Mouse (Mus musculus): ENCODE measurements around the gene Syt13.

The Syt13 gene

DNA sequence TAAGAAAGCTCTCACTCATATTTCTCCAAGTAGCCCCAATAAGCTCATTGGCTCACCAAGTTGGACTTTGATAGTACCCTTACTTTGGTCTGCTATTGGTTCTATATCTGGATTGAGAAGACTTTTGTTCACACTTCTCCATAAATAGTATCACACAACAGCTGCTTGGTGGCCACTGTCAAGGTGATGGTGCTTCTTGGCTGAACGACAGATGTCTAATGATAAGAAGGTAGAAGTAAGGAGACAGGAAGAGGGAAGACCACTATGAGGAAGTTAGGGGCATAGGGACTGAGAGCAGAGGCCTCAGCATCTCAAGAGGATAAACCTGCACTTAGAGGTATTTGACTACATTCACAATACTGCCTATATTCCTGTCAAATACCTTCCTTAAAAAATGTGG is 49.4 kb downstream of the Syt13 start:
- no peak for DNase-seq (ENCODE audit: low spot score)

DNA sequence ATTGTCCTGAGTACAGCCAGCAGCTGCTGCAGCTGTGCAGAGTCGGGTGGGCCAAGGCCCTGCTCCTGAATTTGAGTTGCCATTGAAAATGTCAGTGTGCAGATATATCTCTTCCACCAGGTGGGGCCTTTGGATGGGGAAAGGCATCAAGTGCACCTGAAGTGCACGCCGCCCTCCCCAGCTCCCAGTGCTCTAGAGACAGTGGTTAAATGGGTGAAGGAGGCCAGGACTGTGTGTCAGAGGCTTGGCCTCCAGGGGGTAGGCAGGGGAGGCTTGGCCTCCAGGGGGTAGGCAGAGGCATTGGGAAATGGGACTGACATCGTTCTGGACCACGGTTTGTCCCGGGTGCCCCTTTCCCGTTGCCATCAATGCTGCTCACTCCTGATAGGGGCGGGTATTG is 51.4 kb downstream of the Syt13 start:
- DNase-seq (ENCODE audit: low spot score) = no peak

DNA sequence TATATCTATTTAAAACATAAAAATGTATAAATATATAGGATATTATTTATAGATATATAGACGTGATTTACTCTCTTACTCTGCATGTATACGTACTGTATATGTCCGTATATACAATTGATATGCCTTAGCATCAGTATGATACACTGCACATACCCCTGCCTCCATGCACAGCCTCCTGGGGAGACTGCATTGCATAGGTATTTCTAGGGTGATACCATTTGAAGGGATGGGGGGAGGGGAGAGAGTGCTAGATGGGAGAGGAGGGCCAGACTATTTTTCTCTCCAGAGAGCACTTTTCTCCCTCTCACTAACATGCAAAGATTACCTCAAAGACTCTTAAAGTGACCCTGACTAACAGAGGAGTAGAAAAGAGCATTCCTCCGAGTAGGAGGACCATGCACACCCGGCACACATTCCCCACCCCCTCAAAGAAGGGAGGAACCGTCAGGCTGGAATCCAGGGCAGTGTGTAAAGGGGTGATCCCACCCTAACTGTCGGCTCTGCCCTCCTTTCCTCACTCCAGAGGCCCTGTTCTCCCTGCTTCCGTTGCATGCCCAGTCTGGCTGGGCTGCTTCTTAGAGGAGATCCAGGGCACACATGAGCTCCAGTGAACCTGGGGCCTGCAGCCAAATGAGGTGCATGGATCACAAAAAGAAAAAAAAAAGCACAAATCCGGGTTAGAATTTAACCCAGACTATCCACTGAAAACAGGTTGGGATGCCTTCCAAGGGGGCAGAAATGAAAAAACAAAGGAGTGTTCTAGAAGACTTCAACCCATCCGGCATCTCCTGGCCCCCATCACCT is 52.3 kb downstream of the Syt13 start:
- DNase-seq (ENCODE audit: low spot score) = no peak

DNA sequence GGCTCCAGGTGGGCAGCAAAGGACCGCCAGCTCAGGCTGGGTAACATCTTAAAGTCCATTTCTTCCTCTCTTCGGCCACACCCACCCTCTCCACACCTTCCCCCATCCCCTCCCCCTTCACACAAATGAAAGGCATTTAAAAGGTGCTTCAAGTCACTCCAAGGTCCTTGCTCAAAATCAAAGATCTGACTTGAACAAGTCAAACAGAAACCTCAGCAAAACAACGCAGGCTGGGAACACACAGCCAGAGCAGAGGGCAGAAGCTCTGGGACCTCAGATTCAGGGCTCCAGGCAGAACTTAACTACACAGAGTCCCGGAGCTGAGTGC is 52.9 kb downstream of the Syt13 start:
- DNase-seq (ENCODE audit: low spot score) = no peak

DNA sequence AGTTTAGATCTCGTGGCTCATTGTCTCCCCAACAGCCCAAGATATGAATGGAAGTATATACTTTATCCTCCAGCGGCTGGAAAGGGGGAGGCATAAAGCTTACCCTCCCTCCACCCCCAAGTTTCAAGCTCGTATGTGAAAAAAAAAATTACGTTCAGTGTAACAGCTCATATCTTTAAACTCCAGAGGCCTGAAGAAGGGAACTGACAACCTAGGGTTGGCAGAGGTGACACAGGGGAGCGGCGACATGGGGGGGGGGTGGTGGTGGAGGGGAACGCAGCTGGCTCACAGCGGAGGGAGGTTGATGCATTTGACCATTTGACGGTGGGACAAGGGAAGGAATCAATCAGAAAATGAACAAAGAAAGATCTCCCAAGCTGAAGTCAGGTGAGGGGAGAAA is 56.2 kb downstream of the Syt13 start:
- DNase-seq (ENCODE audit: low spot score) = no peak

DNA sequence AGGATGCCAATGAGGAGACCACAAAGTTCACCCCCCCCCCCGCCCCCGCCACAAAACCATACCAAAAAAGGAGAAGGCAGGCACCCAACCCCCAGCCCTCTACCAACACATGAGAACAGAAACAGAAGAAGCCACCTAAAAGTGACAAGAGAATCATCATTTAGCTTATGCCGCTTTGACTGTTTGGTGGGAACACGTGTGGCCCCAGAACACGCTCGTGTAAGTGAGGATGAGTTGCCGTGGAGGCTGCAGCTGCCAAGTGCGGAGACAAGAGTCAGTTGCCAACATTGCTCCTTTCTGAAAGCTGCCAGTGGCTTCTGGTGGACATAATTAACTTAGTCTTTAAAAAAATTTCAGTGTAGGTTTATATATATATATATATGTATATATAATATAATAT is 56.6 kb downstream of the Syt13 start:
- DNase-seq (ENCODE audit: low spot score) = no peak

DNA sequence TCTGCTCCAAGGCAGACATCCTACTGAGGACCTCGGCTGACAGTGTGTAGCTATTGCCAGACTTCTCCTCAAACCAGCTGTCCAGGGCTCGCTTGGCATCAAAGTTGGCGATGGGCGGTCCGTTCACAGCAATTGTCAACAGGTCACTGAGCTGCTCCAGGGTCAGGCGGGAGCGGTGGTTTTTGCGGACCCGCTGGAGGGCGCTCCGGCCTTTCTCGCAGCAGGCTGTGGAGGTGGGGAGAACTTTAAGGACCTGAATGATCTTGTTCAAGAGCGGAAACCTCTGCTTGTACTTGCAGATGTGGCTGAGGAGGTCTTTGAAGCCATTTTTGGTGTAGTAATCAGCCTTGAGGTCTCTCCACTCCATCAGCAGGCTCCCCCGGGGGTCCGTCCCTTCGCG is 57.2 kb downstream of the Syt13 start:
- no peak for DNase-seq (ENCODE audit: low spot score)

DNA sequence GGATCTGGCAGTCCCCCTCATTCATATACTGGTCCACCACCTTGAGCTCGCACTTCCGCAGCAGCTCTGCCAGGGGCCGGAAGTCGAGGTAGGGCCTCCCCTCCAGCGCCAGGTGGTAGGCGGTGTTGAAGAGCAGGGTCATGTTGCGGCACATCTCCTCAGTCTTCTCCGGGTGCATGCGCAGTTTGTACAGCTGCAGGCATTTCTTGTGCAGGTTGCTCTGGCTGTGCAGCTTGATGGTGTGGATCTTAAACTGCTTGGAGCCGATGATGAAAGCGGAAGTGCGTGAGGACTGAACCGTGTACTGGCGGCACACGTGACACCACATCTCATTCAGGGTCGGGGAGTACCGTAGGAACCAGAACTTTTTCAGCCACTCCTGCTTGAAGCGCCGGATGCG is 58.7 kb downstream of the Syt13 start:
- no peak for DNase-seq (ENCODE audit: low spot score)

DNA sequence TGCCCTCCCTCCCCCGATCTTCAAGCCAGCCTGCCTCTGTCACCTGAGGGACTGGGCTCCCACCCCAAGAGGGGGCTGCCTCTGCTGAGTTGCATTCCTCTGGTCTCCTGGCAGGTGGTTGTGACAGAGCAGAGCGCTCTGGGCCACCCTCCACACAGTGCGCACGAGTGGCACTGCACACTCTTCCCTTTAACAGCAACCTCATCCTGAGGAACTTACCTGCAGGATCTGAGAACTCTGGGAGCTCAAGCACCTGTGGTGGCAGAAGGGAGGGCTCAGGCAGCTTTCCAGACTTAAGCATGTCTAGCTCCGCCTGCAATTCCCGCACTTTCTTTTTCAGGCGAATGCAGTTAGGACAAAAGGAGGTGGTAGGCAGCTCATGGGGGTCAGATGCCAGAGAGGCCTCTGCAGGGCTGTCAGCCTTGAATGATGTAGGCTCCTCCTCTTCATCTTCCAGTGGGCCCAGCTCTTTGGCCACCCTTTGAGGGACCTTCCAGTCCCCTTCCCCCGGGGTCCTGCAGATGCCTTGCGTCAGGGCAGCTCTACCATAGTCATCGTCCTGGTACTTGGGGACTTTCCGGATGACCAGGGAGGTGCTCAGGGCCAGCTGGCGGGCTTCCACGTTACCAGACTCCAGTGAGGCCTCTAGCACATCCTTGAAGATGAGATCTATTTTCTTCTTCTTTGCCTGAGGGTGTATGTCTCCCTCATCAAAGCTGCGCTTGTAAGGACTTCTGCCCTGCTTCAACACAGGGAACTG is 60.3 kb downstream of the Syt13 start:
- no peak for DNase-seq (ENCODE audit: low spot score)

DNA sequence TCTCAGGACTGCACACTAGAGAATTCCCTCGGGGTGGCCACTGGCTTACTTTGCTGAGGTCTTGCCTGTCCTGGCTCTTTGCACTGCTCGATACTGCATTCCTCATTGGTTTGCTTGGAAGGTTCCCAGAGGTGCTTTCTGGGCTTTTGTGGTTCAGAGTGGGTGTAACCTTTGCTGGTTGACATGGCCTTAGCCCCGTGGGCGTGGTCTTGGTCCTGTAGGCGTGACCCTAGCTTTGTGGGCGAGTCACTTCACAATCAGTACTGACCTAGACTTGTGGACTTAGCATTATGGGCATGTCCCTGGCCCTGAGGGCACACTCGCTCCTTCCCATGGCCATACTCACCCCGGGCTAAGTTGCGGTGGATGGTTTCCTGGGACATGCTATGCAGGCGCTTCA is 65.3 kb downstream of the Syt13 start:
- DNase-seq (ENCODE audit: low spot score) = no peak

DNA sequence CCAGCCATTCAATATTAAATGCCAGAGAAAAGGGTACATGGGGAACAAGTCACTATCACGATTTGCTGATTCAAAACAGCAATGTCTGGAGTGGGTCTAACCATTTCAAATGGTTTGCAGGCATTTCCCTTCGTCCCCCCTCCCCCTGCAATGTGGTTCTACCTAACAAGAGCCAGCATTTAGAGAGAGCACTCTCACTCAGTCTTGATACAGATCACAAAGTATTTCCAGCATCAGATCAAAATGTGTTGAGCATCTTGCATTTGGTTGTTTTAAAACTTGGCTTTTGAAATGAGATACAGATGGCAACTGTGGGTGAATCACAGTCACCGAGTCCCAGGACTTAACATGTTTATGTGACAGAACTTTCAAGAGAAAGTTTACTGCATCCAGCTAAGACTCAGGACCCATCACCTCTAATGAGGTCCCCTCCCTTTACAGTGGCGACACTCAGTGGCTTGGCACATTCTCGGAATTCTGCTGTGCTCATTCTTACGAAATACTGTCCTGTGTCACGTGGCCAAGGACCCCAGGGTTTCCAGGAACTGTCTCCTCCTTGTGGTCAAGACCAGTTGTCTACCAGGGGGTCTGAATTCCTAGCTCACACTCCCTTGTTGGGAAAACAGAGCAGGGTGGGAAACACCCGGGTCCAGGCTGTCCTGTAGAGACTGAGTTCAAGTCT is 67.8 kb downstream of the Syt13 start:
- DNase-seq (ENCODE audit: low spot score) = no peak

DNA sequence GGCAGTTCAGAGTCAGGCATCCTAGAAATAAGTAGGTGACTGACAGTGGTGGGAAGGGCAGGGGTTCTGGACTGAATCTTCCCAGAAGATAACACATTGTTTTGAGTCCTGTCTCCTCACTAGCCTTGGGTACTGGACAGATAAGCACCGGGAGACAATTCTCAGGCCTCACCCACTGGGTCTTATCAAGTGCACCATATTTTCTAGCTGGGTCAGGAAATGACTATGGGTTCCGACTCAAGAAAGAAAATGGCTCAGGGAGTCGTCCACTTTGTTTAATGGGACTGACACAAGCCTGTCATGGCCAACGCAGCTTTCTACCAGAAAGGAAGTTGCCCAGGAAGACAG is 68.3 kb downstream of the Syt13 start:
- DNase-seq (ENCODE audit: low spot score) = no peak

DNA sequence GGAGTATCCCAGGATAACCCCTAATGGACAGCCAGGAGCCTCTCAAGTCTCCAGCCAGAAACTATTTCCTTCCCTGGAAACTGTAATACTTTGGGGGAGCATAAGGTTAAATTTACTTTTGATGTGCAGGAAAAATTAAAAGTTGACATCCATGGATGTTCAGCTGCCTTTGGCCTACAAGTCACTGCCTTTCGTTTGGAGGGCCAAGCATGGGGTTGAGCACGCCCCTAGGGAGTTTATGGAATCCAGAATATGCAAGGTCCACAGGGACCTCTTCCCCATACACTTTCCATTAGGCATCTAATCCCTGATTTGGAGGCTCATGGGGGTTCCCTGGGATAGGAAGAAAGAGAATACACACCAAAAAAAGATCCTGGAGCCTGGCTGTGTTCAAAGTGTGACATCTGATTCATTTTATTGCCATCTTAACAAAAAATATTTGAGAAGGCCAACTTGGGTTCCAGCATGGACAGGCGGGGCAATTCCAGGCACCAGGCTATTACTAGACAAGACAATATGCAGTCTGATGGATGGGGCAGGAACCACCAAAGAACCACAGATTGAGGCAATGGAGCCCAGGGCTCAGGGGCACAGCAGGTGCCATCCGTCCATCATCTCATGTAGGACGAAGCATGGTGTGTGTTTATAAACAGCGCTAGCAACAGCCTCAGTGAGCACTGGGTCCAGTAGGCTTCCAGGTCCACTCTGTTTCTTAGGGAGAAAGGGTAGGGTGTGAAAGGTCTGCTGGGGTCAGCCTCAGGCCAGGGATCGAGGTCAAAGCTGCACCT is 69.6 kb downstream of the Syt13 start:
- no peak for DNase-seq (ENCODE audit: low spot score)

DNA sequence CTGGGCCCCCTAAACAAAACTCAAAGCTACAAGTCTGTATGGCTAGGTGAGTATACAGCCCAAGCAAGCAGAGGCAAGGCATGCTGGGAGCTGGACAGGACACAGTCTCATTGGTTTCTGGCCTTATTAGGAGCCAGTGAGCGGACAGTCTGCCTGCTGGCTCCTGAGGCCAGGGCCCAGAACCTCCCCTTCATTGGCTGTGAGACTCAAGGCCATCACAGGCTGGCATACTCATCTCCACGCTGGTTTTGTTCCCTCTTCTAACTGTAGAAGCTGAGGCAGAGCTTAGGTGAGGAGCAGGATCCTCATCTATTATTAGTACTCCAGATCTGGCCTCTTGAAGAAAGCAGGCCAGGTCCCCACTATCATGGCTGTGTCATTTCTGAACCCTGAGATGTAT is 70.3 kb downstream of the Syt13 start:
- no peak for DNase-seq (ENCODE audit: low spot score)

DNA sequence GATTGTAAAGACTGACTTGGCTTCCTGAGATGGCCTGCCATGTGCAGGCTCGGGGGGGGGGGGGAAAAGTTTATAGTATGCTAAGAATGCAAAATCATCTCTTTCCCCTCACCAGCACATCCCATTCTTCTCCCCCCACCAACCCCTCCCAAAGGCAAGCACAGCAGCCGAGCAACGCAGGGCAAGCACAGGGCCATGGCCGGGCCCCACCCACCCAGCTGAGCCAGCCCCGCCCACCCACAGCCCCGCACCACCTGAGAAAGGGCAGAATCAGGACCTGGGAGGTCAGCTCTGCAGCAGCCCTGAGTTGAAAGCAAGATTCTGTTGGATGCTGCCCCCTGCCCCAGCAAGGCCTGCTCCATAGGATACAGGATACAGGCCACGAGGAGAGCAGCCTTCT is 70.7 kb downstream of the Syt13 start:
- no peak for DNase-seq (ENCODE audit: low spot score)

DNA sequence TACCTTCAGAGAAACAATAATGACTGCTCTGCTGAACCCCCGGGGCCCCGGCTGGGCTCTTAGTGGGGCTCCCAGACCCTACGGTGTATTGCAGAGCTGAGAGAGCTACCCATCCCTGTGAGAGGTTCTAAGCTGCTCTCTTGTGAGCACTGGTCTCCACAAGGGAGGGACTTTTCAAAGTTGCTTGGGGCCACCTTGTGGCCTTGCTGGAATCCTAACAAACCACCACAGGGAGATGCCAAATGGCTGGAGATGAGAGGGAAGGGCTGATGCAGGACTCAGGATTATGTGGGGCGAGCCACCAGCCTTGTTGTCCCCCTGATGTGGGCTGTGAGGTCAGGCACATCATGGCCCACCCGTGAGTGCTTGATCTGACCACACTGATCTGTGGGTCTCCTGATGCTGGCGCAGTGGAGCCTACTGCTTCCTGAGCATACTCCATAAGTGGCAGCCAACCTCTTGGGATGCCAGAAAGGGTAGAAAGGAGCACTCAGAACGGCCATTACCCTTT is 72.3 kb downstream of the Syt13 start:
- DNase-seq (ENCODE audit: low spot score) = no peak

DNA sequence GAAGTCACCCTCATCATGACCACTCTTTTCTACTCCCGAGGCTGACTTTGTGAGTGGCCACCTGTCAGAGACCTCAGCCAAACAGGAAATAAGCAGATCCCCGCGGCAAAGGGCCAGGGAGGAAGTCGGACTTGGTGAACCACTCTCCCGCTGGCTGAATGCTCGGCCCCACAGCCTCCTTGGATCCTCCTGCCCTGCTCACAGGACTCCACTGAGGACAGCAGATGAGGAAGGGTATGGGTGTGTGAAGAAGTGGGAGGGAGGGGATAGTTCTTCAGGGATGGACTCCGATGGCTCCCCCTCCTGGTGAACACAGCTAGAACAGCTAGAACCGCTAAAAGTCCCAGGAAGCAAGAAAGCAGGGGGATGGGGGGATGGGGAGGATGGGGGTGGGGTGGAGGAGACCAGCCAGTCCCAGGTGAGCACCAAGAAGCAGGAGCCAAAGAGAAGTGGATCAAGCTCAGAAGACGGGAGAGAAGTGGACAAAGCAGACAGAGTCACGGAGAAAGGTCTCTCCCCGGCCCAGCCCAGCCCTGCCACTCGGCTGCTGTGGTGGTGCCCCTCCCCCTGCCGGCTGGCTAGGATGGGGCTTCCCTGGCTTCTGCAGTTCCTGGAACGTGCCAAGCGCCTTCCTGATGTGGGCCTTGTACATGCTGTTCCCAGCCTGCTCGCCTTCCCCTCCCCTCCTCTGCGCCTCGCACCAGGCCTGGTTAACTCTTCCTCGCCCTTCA is 73.2 kb downstream of the Syt13 start:
- peak; percentile 35 for DNase-seq (ENCODE audit: low spot score)

DNA sequence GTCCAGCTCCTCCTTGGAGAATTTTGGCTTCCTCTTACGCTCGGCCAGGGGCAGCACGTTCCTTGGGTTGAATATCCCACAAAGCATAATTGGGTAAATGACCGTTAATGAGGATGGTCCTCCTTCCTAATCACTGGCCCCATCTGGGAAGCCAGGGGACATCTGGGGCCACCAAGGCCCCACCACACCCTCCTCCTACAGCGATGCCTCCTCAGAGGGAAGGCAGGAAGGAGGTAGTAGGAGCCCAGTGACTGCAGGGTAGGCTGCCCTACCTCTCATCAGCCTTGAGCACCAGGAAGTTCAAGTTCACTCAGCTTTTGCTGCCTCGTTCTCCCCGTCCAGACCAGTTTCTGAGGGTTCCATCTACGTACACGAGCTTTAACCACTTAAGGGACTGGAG is 74.7 kb downstream of the Syt13 start:
- DNase-seq (ENCODE audit: low spot score) = no peak

DNA sequence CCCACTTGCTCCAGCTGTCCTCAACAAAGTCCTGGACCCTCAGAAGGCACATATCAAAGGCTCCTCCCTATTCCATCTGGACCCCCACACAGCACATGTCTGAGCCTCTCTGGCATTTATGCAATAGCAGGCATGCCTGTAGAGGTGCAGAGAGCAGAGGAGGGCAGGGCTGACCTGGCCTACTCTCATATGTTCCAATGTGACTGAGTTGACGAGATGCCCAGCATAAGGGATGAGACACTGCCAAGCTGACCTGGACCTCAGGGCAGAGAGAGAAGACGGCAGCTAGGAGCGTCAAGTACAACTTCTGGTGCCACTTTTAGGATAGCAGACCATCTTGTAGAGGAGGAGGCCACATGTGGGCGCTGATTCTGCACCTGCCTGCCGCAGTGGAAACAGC is 77.1 kb downstream of the Syt13 start:
- no peak for DNase-seq (ENCODE audit: low spot score)

DNA sequence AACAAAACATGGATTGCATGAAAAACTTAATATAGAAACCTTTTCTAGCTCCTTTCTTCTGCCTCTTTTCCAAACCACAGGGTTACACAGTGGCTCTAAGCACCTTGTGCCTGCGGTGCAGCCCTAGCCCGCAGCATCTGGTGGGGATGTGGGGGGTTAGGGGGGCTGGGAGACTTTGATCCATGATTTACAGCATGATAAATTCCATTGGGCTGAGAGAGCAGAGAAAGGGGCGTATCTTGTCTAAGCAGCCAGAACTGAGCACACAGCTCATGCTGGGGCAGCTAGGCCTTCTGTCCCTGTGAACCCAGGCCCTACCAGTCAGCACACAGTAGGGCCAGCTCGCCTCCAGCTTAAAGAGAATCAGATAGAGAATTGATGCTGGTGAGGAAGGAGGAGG is 90.1 kb downstream of the Syt13 start:
- DNase-seq (ENCODE audit: low spot score) = no peak
